Mouse (Mus musculus) retina, embryonic 14.5 days (tissue): ENCODE measurements around the gene Abca14.
"Not testable (repeated sequence)": the region's sequence is repeated elsewhere in the genome, so short reads cannot be mapped to it uniquely, and the experiment has no call there.

Experiments
- DNase-seq: peaks from one replicate; pipeline ENCODE4 v3.0.0-alpha.2; 2015; ENCODE audit warnings: low spot score

Gene Abca14

GRCm38 (mm10) chr7:120201771-120202170 lies 2.0 kb upstream of the Abca14 start, which contains the start of gene Crym:
Gene Crym (minus strand): TSS chr7:120202111.
- DNase-seq = peak; percentile 20

- no peak for DNase-seq
Observed at GRCm38 (mm10) chr7:120205989-120206388, 2.2 kb downstream of the Abca14 start.

DNA sequence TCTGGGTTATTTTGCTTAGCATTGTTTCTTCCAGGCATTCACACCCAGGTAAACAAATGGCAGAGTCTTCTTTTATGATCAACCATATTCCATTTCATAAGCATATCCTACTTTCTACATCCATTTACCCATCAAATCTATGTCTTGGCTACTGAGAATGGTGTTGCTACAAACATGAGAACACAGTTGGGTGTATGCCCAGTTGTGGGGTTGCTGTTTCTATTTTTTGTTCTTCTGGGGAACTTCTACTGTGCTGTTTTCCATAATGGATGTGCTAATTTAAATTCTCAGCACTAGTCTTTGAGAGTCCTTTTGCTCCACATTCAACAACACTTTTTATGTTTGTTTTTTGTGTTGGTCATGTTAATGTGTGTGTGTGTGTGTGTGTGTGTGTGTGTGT lies 24.8 kb downstream of the Abca14 start:
- DNase-seq = no peak

GRCm38 (mm10) chr7:120241092-120241491 lies 37.3 kb downstream of the Abca14 start:
- DNase-seq = peak; percentile 17

- DNase-seq = no peak
Observed at GRCm38 (mm10) chr7:120271135-120271991, 67.6 kb downstream of the Abca14 start.

- DNase-seq = no peak
Observed at GRCm38 (mm10) chr7:120272110-120272509, 68.3 kb downstream of the Abca14 start.

- no peak for DNase-seq
Observed at GRCm38 (mm10) chr7:120285286-120285685, 81.5 kb downstream of the Abca14 start.

DNA sequence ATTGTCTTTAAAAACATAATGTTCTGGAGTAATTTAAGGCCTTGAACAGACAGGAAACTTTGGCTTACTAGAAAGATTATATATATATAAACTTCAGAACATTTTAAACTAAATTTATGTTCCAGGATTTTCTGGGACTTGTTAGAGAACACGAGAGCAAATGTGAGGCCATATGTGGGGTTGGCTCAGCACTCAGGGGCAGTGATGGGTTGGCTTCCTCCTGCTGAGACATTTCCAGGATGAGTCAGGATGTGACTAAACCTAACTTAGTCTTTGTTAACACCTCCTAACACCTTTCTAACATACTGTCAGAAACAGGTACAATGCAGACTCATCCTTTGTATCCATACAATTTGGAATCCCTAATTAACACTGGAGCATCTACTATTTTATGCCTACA lies 112.3 kb downstream of the Abca14 start:
- no peak for DNase-seq

DNA sequence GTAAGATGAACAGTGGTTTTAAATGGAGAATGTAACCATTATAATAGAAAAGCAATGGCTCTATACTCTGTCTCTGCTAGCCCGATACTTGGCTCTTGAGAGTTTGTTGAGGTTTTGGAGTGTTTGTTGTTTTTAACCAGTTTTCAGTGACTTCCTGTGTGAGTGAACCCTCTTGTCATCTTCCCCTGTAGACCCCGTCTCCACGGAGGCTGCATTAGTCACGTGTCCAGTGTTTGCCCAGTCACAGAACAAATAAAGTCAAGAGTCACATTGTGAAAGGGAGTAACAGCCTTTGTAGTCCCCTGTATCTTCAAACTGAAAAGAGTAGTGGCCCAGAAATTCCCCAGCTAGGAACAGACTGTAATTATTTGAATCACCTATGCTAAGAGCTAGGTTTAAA lies 119.2 kb downstream of the Abca14 start:
- no peak for DNase-seq

DNA sequence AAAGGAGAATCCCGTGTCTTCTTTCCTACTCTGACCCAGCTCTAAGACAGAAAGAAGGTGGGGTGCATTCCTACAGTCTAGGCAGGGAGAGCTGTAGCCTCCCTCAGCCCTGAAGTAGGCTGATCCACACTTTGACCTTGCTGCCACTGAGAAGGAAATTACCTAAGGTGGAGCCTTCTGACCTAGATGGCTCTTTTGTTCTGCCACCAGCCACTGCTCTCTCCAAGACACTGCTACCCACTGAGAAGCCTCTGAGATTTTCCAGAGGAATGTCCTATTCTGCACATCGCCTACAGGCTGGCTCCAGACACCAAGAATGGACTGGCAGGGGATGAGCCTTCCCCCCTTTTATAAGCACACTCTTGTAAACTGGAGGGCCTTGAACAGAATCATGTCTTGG lies 122.2 kb downstream of the Abca14 start:
- DNase-seq = not testable (repeated sequence)

GRCm38 (mm10) chr7:120327220-120328073 lies 123.7 kb downstream of the Abca14 start:
- peak; percentile 72 for DNase-seq

- DNase-seq = no peak
Observed at GRCm38 (mm10) chr7:120328087-120328793, 124.5 kb downstream of the Abca14 start, which contains the start of gene Abca15. Gene Abca15 (plus strand): TSS chr7:120328670.

DNA sequence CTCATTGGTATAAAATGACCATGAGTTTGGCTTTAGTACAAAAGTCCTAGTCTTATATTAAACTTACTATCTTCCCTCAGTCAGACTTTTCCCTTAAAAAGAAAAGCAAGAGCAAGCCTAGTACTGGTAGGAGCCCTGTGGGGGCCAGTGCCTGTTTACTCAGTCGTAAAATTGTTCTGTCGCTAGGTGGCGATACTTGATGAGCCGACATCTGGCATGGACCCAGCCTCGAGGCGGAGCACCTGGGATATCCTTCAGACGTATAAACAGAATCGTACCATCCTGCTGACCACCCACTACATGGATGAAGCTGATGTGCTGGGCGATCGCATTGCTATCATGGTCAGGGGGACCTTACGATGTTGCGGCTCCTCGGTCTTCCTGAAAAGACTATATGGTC lies 157.4 kb downstream of the Abca14 start:
- DNase-seq = peak; percentile 57
